29 mouse cellular contexts compared by ENCODE assay signal in genomic region chr15:96905520-96905919, GRCm38 (mm10).
"Had no signal": no experiment of that assay in that cellular context is flagged by ENCODE, and none has a peak within 500 bp of the region (broad histone marks: within the 10 kb centered on the region; RNA-seq: fewer than 3 reads in every experiment).

No protein-coding gene starts in this region.

- H3K4me1 ChIP-seq: heart, embryonic 12.5 days; heart, embryonic 13.5 days; heart, embryonic 15.5 days; hindbrain, embryonic 10.5 days; hindbrain, embryonic 12.5 days; hindbrain, embryonic 13.5 days; hindbrain, embryonic 15.5 days; intestine, embryonic 15.5 days had no signal

- H3K27me3 ChIP-seq: heart, embryonic 12.5 days; heart, embryonic 13.5 days; heart, embryonic 15.5 days; hindbrain, embryonic 12.5 days; hindbrain, embryonic 13.5 days; hindbrain, embryonic 15.5 days; intestine, embryonic 15.5 days; kidney, embryonic 15.5 days had no signal

- H3K27ac ChIP-seq: heart, embryonic 13.5 days; heart, embryonic 15.5 days; hindbrain, embryonic 10.5 days; hindbrain, embryonic 12.5 days; hindbrain, embryonic 13.5 days; hindbrain, embryonic 14.5 days; hindbrain, embryonic 15.5 days; hindbrain, postnatal 0 days; intestine, embryonic 15.5 days; kidney, embryonic 15.5 days; kidney, postnatal 0 days; layer of hippocampus, adult 2 months; left cerebral cortex, adult 2 months had no signal

- H3K4me3 ChIP-seq: heart, embryonic 12.5 days; heart, embryonic 13.5 days; heart, embryonic 15.5 days; hindbrain, embryonic 10.5 days; hindbrain, embryonic 12.5 days; hindbrain, embryonic 13.5 days; hindbrain, embryonic 15.5 days; intestine, embryonic 15.5 days; kidney, embryonic 15.5 days; layer of hippocampus, adult 2 months; left cerebral cortex, adult 2 months had no signal

- H3K9ac ChIP-seq: heart, embryonic 12.5 days; heart, embryonic 13.5 days; heart, embryonic 15.5 days; hindbrain, embryonic 12.5 days; hindbrain, embryonic 13.5 days; hindbrain, embryonic 14.5 days; hindbrain, embryonic 15.5 days; intestine, embryonic 15.5 days; kidney, embryonic 15.5 days had no signal

- DNase-seq: heart, postnatal 10 days; heart, postnatal 36 days; heart, postnatal 4 days; kidney, adult 11 months; kidney, adult 18-20 months; kidney, adult 2 months; kidney, adult 8-10 months; kidney, adult 9 months; kidney, postnatal 10 days; kidney, postnatal 14 days; kidney, postnatal 25 days; kidney, postnatal 36 days; kidney, postnatal 4 days; layer of hippocampus, adult 9-11 months; layer of hippocampus, postnatal 36 days had no signal

- H3K9me3 ChIP-seq: heart, embryonic 13.5 days; heart, embryonic 15.5 days; hindbrain, embryonic 12.5 days; hindbrain, embryonic 13.5 days; hindbrain, embryonic 15.5 days; intestine, embryonic 15.5 days; kidney, embryonic 15.5 days had no signal

- H3K36me3 ChIP-seq: heart, embryonic 12.5 days; heart, embryonic 13.5 days; heart, embryonic 15.5 days; hindbrain, embryonic 10.5 days; hindbrain, embryonic 12.5 days; hindbrain, embryonic 13.5 days; hindbrain, embryonic 15.5 days; intestine, embryonic 15.5 days; kidney, embryonic 15.5 days had no signal
